Mouse (Mus musculus) kidney, postnatal 0 days (tissue): Measurements from ENCODE around the gene Ccdc18. TPM values are rescaled to one million over a fixed set of nuclear protein-coding genes. Genes with fewer than 3 reads are reported as not detected.
"Not testable (repeated sequence)": the region's sequence is repeated elsewhere in the genome, so short reads cannot be mapped to it uniquely, and the experiment has no call there.

Experiments used
- ATAC-seq: fragments of 200-750 bp; cut with Nextera tagmentation; replicated peaks from 2 replicates; pipeline ENCODE4 v1.8.0; 2017; ENCODE audit warnings: low read depth, moderate number of reproducible peaks, moderate TSS enrichment, moderate library complexity; ENCODE audit not compliant: low FRiP score
- DNase-seq: peaks from one replicate; pipeline ENCODE4 v3.0.0-alpha.2; 2016; ENCODE audit warnings: low spot score
- H3K27ac ChIP-seq: fragments of 300-500 bp; sonication (generic); 2 replicates; pipeline ENCODE4 v1.5.1; 2014; ENCODE audit warnings: mild to moderate bottlenecking
- H3K27me3 ChIP-seq: fragments of 300-500 bp; sonication (generic); 2 replicates; pipeline ENCODE4 v1.6.1; 2014; ENCODE audit warnings: low read length, mixed read lengths; ENCODE audit not compliant: insufficient read depth
- H3K36me3 ChIP-seq: fragments of 300-500 bp; sonication (generic); 2 replicates; pipeline ENCODE4 v1.6.1; 2014; ENCODE audit warnings: low read length, mixed read lengths; ENCODE audit not compliant: insufficient read depth
- H3K4me1 ChIP-seq: fragments of 300-500 bp; sonication (generic); replicated peaks from 2 replicates; pipeline ENCODE4 v1.6.1; 2014; ENCODE audit warnings: antibody characterized with exemption, low read length, mixed read lengths; ENCODE audit not compliant: insufficient read depth
- H3K4me2 ChIP-seq: fragments of 300-500 bp; sonication (generic); 2 replicates; pipeline ENCODE4 v1.6.1; 2014; ENCODE audit warnings: mild to moderate bottlenecking, low read length, moderate library complexity, mixed read lengths
- H3K4me3 ChIP-seq: fragments of 300-500 bp; sonication (generic); replicated peaks from 2 replicates; pipeline ENCODE4 v1.5.1; 2014; ENCODE audit warnings: low read depth, low read length
- H3K9ac ChIP-seq: fragments of 300-500 bp; sonication (generic); 2 replicates; pipeline ENCODE4 v1.6.1; 2014; ENCODE audit warnings: low read depth, low read length
- H3K9me3 ChIP-seq: fragments of 300-500 bp; sonication (generic); replicated peaks from 2 replicates; pipeline ENCODE4 v1.6.1; 2016; ENCODE audit warnings: low read length, inconsistent platforms, mixed read lengths
- CTCF ChIP-seq: IDR thresholded peaks from 2 replicates; pipeline ENCODE4 v1.5.1; 2016; ENCODE audit warnings: antibody characterized with exemption, low read depth, mild to moderate bottlenecking, moderate library complexity
- WGBS: fragments of 180-500 bp; shearing (Covaris S2); extraction: QIAGEN DNeasy Blood & Tissue Kit; methylation state at CpG from one replicate; pipeline ENCODE4 v1.1.7; 2014; 5-methylcytosine and 5-hydroxymethylcytosine counted together
- polyA plus RNA-seq: library from polyadenylated mRNA; unstranded; fragments of >200 nt; fragmentation: Nextera tagmentation; extraction: Ambion mirVana; gene quantifications from 2 replicates; pipeline ENCODE4 v1.2.1, GENCODE M21; 2015

Gene Ccdc18
- polyA plus RNA-seq, 1 experiment from 2014 or later: 5.7 TPM

- ATAC-seq (peak; percentile 97), DNase-seq (peak; percentile 95)
- Histone ChIP-seq H3K36me3 (no peaks in the 10 kb centered on the region), H3K9me3 (no peaks in the 10 kb centered on the region), H3K27ac (peak within 1 kb of the TSS; percentile 95), H3K27me3 (no peaks in the 10 kb centered on the region), H3K9ac (peak within 1 kb of the TSS; percentile 88), H3K4me1 (0 out of 2 replicates have a peak, but pooled peaks cover 9% of the 10 kb centered on the region), H3K4me3 (peak within 1 kb of the TSS; percentile 92), H3K4me2 (peak within 1 kb of the TSS; percentile 87)
- no peak for TF ChIP-seq CTCF
- WGBS: 2% methylated on average over 51 of the region's 55 CpGs
Observed at GRCm38 (mm10) chr5:108268127-108269062, 135.7 kb downstream of the Ccdc18 start, which contains the start of gene Dr1. Gene Dr1 (plus strand): TSS chr5:108268897.

DNA sequence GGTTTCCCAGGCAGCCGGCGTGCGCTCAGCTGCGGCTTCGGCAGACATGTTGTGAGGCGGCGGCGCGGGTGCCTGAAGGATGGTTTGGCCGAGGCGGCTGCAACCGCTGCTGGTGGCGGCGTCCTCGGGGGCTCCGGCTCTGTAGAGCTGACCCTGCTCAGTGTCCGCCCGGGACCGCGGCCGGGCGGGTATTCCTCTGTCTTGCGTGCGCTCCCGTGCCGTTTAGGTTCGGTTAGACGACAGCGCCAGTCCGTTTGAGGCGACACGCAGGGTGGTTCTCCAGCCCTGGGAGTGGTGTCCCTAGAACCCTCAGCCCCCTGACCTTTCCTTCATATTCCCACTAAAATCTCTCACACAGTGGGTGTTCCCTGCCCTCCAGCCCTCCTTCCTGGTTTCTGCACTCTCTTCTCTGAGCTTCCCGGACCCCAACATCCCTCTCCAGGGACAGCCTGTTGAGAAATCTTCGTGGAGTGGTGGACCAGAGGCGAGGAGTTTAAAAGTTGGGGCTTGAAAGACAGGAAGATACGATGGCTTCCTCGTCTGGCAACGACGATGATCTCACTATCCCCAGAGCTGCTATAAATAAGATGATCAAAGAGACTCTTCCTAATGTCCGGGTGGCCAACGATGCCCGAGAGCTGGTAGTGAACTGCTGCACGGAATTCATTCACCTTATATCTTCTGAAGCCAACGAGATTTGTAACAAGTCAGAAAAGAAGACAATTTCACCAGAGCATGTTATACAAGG lies 136.6 kb downstream of the Ccdc18 start:
- under 1% methylated on average over 44 of the region's 44 CpGs for WGBS
- peak; percentile 37 for DNase-seq

DNA sequence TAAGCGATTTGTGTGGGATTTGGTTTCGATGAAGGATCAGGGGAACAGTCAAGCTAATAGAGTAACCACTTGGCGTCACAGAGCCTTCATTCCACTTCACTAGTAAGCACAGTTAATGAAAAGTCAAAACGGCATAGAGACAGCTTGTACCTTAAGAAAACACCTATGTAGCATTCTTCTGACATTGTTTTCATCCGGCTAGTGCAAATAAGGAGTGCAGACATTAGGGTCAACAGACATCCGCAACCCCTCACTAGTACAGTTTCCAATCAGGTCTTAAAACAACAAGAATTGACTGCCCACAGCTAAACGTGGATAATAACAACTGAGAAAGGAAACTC lies 137.1 kb downstream of the Ccdc18 start:
- no peak for TF ChIP-seq CTCF
- WGBS: 3% methylated on average over 7 of the region's 7 CpGs
- no peak for ATAC-seq

More for the DNA sequence above, 136.6 kb downstream of the Ccdc18 start:
- H3K36me3 ChIP-seq: no peaks in the 10 kb centered on the region
- no peaks in the 10 kb centered on the region for H3K27me3 ChIP-seq
- H3K9me3 ChIP-seq: no peaks in the 10 kb centered on the region
- H3K27ac ChIP-seq: peak overlapping the region; percentile 95
- no peak for ATAC-seq
- peak overlapping the region; percentile 88 for H3K9ac ChIP-seq
- H3K4me2 ChIP-seq: peak overlapping the region; percentile 87
- peak overlapping the region; percentile 92 for H3K4me3 ChIP-seq
- TF ChIP-seq CTCF: no peak
- 0 out of 2 replicates have a peak, but pooled peaks cover 9% of the 10 kb centered on the region for H3K4me1 ChIP-seq

GRCm38 (mm10) chr5:108270415-108270814 lies 137.7 kb downstream of the Ccdc18 start:
- H3K4me1 ChIP-seq: 0 out of 2 replicates have a peak, but pooled peaks cover 9% of the 10 kb centered on the region
- H3K4me3 ChIP-seq: peak overlapping the region; percentile 92
- WGBS: 33% methylated on average over 9 of the region's 9 CpGs
- no peaks in the 10 kb centered on the region for H3K27me3 ChIP-seq
- no peak for DNase-seq
- H3K9me3 ChIP-seq: no peaks in the 10 kb centered on the region
- H3K36me3 ChIP-seq: no peaks in the 10 kb centered on the region
- H3K4me2 ChIP-seq: peak overlapping the region; percentile 87
- H3K27ac ChIP-seq: no peak overlapping the region
- no peak for ATAC-seq
- peak overlapping the region; percentile 88; the same call in 1 of the 2 replicates for H3K9ac ChIP-seq
- no peak for TF ChIP-seq CTCF

More for the DNA sequence above, 137.1 kb downstream of the Ccdc18 start:
- H3K9ac ChIP-seq: peak overlapping the region; percentile 88
- H3K9me3 ChIP-seq: no peaks in the 10 kb centered on the region
- H3K27ac ChIP-seq: no peak overlapping the region
- 0 out of 2 replicates have a peak, but pooled peaks cover 9% of the 10 kb centered on the region for H3K4me1 ChIP-seq
- DNase-seq: peak; percentile 9
- H3K27me3 ChIP-seq: no peaks in the 10 kb centered on the region
- H3K4me2 ChIP-seq: peak overlapping the region; percentile 87
- H3K4me3 ChIP-seq: peak overlapping the region; percentile 92
- H3K36me3 ChIP-seq: no peaks in the 10 kb centered on the region

DNA sequence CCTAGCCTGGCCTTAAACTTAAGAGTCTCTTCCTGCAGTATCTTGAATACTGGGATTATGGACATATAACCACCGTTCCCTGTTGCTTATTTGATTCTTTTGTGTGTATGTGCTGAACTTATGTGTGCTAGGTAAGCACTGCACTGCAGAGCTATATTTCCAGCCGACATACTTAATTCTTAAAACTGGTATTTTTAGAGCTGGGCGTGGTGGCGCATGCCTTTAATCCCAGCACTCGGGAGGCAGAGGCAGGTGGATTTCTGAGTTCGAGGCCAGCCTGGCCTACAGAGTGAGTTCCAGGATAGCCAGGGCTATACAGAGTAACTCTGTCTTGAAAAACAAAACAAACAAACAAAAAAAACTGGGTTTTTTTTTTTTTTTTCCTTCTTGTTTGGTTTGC lies 138.7 kb downstream of the Ccdc18 start:
- DNase-seq, H3K9ac ChIP-seq, H3K27me3 ChIP-seq, H3K27ac ChIP-seq, H3K4me3 ChIP-seq, ATAC-seq, H3K4me1 ChIP-seq, H3K9me3 ChIP-seq, H3K4me2 ChIP-seq, H3K36me3 ChIP-seq: not testable (repeated sequence)
- 96% methylated on average over 6 of the region's 6 CpGs for WGBS

Other genes starting within 250 kb of the Ccdc18 start
- gene Rpl5, start 232.4 kb upstream of the Ccdc18 start, polyA plus RNA-seq: 66.8 and 70.4 TPM in 2 replicates
- gene Fam69a, start 145.8 kb upstream of the Ccdc18 start, polyA plus RNA-seq: 23.6 and 27.4 TPM in 2 replicates
- gene Mtf2, start 67.2 kb upstream of the Ccdc18 start, polyA plus RNA-seq: 65.8 and 70.4 TPM in 2 replicates
- gene Tmed5, start 255 bp upstream of the Ccdc18 start, polyA plus RNA-seq: 23.1 and 25.9 TPM in 2 replicates
- 42.8 and 44.8 TPM in 2 replicates for gene Dr1, start 136.0 kb downstream of the Ccdc18 start, polyA plus RNA-seq
- gene Pigg, start 179.7 kb downstream of the Ccdc18 start, polyA plus RNA-seq: 4.3 and 5.9 TPM in 2 replicates
- 0.09 and 0.11 TPM in 2 replicates for gene Gm42517, start 235.0 kb downstream of the Ccdc18 start, polyA plus RNA-seq